Mouse (Mus musculus): ENCODE results near the gene Acvr1b.

DNA sequence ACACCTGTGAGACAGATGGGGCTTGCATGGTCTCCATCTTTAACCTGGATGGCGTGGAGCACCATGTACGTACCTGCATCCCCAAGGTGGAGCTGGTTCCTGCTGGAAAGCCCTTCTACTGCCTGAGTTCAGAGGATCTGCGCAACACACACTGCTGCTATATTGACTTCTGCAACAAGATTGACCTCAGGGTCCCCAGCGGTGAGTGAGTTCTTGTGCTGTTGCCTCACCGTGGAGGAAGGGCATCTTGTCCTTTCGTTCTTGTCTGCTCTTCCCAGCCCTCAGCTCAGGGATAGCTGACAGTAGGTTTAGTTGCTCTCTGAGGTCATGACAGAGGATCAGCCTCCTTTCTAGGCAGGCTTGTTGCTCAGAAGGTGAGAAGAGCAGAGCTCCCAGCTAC, 20.1 kb downstream of the Acvr1b start:
- TF ChIP-seq CTCF (IDR thresholded peaks at IDR 0.05) (no peak), EP300 (IDR thresholded peaks at IDR 0.05) (no peak)

All from lung, postnatal 0 days (tissue).